Mouse (Mus musculus): ENCODE measurements around the gene Gss.
"Not testable (repeated sequence)": the region's sequence is repeated elsewhere in the genome, so short reads cannot be mapped to it uniquely, and the experiment has no call there.

Gene Gss

DNA sequence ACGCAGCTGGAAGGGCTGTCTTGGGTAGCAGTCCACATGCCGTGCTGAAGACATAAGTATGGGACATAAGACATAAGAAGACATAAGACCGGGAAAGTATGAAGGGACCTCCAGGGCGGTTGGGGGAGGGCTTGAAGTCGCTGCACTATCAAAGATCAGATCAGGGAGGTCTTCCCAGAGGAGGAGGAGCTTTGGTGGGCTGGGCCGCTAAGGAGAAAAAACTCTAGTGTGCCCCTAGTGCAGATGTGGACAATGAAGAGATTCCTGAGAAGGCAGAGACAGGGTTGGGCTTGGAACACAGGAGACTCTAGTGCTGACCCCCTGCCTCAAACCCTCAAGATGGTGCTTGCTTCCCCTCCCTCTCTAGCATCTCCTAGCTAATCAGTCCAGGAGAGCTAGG, 24.4 kb upstream of the Gss start:
- DNase-seq (ENCODE audit: low read depth) = no peak

DNA sequence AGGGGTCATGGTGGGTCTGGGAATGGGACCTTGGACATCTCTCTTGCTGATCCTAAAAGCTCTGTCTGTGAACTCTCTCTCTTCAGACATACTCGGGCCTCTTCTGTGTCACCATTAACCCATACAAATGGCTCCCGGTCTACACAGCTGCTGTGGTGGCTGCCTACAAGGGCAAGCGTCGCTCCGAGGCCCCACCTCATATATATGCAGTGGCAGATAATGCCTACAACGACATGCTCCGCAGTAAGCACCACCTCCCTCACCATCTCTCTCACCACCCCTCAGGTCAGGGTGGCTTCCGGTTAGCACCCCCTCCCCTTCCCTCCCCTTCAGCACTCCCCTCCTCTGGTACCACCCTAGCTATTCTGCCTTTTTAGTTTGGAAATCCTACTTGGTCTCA, 21.3 kb upstream of the Gss start:
- DNase-seq (ENCODE audit: low read depth) = no peak

DNA sequence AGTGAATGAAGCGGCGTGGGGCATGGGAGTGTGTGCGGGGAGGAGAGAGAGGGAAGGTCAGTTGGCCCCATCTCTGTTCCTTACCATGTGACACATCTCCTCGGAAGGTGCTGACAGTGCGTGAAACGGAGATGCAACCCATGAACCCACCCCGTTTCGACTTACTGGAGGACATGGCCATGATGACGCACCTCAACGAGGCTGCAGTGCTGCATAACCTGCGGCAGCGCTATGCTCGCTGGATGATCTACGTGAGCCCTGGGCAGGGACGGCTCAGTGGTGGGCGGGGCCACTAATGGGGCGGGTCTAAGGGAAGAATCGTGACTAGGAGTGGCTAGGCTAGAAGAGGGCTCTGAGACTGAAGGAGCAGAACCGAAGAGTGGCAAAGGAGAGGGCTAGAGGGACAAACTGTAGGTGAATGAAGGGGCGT, 20.7 kb upstream of the Gss start:
- DNase-seq (ENCODE audit: low read depth) = peak; percentile 86

DNA sequence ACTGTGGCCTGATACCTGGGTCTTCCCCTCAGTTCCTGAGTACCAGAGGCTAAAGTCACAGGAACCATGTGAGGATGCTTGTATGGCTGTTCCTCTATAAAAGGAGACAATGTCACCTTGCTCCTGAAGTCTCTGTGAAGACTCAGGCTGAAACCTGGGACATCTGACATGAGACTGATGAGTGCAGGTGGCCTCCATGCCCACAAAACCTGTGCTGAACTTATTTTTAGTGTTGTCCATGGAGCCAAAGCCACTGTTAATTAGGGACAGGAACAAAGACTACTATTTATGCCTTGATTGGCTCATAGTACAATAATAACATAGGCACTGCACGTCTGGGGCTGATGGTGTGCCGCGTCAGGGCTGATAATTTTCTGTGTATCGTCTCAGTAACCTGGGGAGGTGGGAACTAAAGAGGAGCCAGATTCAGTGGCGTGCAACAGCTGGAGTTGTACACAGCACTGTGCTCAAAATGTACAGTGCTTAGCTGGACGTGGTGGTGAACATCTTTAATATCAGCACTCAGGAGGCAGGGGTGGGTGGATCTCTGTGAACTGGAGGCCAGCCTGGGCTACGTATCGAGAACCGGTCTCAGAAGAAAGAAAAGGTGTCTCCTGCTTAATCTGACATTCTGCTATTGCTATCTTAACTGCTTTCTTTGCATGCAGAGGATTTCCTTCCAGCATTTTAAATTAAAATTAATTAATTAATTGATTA, 19.4 kb upstream of the Gss start:
- no peak for DNase-seq (ENCODE audit: low read depth)

DNA sequence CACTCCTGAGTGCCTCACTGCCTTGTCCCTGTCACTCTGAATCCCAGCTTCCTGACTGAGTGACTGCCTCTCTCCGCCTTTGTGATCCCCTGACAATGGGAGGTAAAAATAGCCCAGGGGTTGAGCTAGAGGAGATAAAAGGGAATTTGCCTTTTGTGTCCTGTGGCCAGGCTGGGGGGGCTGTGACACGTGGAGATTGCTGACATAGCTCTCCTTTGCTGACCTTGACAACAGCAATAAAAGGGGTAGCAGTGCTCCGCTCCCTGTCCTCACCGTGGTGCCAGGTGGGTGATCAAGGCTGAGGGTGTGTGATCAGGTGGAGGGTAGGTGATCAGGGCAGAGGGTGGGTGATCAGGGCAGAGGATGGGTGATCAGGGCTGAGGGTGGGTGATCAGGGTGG, 18.4 kb upstream of the Gss start, which contains the start of gene Myh7b:
TSS of gene Myh7b (plus strand) at position 235 of the 400 bp plus-strand sequence.
- DNase-seq (ENCODE audit: low read depth) = no peak

DNA sequence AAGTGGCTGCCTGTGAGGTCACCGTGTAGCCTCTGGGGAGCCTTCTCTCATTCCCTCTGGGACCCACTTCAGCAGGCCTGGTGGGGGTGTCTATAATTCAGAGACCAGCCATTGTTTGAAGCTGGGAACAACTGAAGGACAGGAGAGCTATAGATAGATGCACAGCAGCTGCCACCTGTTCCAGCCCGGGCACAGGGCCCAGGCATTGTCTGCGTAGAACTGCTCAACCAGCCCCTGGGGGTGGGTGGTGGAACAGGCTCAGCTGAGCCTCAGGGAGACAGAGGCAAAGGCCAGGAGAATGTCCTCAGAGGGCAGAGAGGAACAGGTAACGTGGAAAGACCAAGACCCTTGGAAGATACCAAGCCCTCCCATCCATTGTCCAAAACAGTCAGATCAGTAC, 13.8 kb upstream of the Gss start:
- DNase-seq (ENCODE audit: low read depth) = no peak

DNA sequence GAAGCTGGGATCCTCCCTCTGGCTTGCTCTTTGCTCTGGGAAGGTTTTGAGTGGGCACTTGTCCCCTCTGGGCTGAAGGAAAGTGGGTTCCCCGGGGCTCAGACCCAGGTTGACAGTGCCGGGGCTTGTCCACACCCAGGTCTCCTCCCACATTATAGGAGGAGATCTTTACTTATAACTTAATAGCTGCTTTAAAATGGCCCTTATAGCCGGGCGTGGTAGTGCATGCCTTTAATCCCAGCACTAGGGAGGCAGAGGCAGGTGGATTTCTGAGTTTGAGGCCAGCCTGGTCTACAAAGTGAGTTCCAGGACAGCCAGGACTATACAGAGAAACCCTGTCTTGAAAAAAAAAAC, 12.6 kb upstream of the Gss start:
- not testable (repeated sequence) for DNase-seq (ENCODE audit: low read depth)

DNA sequence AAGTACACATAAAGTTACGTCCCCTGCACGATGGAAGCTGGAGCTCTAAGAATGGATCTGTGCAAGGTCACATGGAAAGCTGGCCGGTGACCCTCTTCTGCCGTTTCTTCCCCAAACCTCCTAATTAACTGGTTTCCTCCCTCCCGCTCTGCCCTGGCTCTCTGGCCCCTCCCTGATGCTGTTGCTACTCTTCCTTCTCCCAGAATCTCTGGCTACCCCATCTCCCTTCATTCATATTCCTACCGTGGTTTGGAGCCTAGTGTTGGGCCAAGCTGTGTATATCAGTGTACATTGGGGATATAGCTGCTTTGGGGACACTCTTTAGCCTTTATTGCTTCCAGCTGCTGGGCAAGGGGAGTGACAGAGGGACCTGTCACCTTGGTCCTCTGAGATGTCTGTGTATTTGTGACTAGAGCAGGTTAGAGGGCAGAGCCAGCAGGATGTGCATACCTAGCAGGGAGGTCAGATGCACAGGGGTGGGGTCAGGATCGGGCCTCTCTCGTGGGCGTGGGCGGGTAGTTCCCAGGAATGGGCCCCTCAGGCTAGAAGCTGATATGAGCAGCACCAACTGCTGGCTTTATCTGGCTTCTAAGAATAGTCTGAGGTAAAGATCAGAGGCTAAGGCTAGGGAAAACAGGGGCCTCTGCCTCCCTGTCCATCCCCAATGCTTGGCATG, 12.1 kb upstream of the Gss start:
- DNase-seq (ENCODE audit: low read depth) = no peak

DNA sequence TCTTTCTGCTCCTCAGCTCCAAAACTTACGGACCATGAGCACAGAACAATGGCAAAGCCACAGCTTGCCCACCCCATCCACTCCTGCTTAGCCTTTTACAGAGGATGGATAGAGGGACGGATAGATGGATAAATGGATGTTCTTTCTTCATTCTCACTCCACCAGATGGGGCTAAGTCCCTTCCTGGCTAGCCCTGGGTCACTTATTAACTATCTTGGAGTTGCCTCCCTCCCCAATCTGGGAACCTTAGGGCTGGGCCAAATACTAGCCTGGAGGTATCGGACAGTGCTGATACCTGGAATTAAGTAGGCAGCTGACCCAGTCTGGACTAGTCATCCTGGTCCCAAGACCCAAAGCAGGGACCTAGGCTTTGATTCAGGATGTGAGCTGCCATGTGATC, 11.1 kb upstream of the Gss start:
- no peak for DNase-seq (ENCODE audit: low read depth)

DNA sequence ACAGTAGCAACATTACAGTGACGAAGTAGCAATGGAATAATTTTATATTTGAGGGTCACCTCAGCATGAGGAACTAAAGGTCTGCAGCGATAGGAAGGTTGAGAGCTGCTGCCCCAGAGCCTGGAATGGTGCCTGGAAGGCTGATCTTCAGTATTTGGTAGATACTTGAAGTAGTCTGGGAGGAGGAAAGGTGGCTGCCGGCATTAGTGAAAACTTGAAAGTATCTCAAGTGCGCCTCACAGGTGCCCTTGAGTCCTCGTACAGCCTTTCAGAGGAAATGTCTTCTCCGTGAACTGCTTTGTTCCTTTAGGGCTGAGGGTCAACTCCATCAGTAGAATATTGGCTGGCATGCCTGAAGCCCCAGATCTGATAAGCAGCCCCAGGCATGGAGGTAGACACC, 2.9 kb upstream of the Gss start:
- no peak for DNase-seq (ENCODE audit: low read depth)

DNA sequence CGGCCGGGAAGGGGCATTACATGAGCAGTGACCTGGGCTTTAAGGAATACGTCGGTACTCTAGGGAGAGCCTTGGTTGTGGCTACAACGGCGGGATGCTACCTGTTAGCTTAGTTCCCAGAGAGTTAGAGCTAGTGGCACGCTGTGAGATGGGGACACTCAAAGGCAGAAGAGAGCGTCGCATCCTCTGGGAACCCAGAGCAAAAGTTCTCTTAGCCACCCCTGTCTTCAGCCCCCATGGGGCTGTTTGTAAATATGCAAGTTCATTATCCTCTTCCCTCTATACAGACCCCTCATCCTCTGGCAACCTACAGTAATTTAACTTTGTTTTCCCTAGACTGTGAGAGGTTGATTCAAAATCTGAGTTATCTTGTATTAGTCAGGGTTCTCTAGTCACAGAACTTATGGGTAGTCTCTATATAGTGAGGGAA, 259 bp upstream of the Gss start:
- DNase-seq (ENCODE audit: low read depth) = no peak

DNA sequence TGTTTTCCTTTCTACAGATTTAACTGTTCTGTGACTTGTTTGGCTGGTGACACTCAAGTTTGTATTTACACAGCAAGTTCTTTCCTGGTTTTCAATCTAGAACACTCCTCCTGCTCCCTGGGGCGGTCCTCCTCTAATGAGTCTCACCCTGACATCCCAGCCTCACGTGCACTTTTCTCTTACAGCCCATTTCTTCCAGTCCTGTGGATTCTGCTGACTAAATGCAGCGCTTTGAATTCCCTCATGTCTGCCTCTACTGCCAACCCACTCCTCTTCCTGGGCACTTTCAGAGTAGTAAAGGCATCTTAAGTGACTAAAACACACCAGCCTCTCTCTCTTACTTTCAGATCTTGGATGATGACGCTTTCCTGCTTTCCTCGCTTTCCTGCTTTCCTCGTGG, 934 bp downstream of the Gss start:
- no peak for DNase-seq (ENCODE audit: low read depth)

DNA sequence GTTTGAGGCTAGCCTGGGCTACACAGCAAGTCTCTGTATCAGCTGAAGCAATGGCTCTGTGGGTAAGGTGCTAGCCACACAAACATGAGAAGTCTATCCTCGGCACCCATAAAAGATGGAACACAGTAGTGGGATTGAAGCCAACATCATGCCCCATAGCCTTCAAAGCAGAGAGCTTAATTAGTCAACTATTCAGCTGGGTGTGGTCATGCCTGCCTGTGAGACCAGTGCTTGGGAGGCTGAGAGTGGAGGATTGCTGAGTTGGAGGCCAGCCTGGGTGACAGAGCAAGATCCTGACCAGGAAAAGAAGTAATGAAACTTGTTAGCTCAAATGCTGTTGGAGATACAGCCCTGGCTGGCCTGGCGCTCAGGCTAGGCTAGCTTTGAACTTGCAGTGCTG, 1.7 kb downstream of the Gss start:
- no peak for DNase-seq (ENCODE audit: low read depth)

DNA sequence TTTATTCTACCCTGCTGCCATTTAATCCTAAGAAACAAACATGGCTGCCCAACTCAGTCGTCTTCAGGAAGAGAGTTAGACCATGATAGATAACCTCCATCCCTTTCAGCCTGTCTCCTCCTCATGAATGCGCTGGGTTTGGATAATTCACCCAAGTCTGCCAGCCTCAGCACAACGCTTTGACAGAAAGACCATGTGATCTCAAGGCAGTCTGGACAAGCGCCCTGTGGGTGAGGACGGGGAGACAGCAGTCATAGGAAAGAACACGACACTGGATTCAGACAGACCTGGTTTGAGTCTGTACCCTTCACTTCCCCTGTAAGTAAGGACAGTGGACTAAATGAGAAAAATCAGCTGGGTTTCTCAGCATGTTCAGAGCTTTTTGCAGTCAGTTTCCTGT, 3.1 kb downstream of the Gss start:
- DNase-seq (ENCODE audit: low read depth) = no peak

DNA sequence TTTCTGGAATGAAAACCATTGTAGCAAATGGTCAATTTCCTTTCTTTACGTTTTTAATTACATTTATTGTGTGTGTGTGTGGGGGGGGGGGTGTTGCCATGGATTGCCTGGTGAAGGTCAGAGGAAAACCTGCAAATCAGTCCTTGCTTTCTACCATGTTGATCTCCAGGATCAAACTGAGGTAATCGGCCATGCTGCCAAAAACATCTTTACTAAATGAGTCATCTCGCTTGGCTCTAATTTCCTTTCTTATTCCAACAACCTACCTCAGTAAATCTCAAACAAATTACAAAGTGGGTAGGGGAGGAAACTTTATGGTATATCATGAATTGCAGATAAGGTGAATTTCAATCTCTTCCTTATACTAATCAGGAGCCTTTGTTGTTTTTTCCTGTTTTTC, 4.5 kb downstream of the Gss start:
- DNase-seq (ENCODE audit: low read depth) = no peak

DNA sequence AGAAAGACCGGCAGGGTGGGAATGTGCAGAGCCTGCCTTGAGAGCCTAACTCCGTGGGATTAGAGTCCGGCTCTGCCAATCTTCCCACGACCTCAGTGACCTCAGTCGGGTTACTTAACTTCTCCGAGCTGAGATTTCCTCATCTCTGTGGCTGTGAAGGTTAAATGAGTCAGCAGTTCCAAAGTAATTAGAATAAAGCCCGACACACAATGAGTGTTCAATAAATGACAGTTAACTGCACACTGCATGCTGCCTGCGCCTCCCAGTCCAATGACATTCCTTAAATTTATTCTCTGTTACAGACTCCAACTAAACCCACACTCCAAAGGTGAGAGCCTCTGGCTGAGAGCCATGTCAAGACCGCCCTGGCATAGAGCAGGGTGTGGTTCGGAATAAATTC, 7.1 kb downstream of the Gss start:
- DNase-seq (ENCODE audit: low read depth) = no peak

DNA sequence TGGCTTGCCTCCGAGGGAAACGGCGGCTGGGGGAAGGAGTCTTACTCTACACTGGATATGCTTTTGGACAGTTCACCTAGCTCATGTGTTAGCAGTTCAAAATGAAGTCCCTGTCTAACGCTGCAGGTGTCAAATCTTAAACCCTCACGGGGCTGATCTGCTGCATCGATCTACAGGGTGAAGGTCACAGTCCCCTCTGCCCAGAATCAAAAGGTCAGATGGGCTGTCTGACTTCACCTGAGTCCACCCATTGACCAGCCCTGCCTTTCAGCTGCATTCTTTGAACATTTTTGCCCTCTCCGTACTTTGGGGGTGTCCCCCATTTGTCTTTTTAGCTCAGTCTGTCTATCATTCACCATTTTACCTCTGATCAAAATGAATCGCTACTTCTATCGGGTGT, 7.5 kb downstream of the Gss start:
- DNase-seq (ENCODE audit: low read depth) = no peak

DNA sequence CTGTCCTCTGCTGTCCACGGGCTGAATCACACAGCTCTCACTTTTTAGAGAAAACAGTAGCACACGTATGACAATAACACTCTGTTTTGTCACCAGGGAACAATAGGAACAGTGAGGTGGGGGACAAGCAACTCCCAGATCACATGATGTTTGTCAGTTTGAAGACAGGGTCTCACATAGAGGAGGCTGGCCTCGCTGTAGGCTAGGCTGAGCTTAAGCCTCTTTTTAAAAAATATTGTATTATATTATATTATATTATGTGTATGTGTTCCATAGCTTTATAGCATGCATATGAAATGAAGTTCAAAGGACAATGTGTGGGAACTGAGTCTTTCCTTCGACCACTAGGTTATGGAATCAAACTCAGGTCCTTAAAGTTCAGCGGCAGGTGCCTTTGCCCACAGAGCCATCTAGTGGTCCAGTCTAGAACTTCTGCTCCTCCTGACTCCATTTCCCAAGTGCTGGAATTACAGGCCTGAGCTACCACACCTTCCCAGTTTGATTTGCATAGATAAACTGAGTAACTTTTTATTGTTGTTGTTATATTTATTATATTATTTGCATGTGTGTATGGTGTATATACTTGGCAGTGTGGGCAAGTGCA, 8.6 kb downstream of the Gss start:
- peak; percentile 76 for DNase-seq (ENCODE audit: low read depth)

DNA sequence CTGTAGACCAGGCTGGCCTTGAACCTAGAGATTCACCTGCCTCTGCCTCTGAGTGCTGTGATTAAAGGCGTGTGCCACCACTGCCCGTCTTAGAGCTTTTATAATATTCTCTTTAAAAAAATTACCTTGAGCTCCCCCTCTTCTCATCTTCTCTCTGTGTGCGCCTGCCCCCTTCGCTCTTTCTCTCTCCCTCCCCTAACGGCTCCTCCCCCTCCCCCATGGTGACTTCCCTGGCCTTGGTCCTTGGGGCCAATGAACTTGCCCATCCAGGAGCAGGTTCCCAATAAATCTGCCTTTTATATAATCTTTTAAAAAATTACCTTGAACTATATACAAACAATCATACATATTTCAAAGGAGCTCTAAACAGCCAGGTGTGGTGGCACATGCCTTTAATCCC, 9.6 kb downstream of the Gss start:
- DNase-seq (ENCODE audit: low read depth) = no peak

DNA sequence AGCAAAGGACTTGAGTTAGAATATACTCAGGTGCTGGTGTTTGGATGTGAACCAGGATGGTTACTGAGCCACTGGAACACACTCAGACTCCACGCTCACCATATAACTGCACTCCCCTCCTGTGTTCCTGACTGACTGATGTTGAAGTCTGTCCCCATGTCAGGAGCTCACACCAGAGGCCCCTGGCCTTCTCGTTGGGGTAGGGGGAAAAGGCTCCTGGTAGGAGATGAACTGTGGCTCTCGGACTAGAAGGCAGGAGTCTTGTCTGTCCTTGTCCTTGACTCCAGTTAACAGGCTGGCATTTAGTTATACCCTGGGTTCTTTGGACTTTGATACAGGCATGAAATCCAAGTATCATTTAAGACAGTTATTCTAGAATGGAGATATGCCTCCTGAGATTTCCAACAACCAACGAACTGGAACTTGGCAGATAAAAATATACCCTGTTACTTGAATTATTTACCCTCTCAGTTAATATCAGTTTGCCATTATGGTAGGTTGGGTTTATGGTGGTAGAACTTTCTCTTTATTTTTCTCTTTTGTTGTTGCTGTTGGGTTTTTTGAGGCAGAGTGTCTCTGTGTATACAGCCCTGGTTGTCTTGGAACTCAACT, 10.1 kb downstream of the Gss start:
- no peak for DNase-seq (ENCODE audit: low read depth)

DNA sequence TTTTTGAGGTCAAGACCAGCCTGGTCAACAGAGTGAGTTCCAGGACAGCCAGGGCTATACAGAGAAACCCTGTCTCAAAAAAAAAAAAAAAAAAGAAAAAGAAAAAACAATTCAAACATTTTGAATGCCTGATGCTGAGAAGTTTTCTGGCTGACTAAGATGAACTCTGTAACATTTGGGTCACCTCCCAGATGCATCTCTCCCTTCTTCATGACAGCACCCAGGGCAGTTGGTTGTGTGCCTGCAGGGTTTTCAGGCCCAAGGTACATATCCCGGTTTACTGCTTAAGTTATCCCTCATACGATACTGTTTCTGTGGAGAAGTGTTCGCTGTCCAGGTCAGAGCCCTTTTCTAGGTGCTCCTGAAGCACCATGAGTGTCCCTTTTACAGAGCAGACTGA, 12.3 kb downstream of the Gss start:
- DNase-seq (ENCODE audit: low read depth) = no peak

DNA sequence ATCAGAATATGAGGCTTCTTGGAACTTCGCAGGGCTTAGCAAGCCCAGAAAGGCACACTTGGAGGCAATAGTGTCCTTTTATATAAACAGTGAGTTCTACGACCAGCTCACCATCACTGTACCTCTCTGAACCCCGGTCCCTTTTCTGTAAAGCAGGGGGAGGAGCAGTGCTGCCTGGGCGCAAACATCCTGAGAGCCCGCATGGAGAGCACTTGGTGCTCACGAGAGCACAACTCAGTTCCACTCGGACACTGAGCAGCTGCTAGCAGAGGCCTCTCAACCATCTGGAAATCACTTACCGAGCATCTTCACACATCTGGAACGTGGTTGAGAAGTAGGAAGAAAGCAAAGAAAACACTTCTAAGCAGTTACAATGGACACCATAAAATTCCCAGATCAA, 16.0 kb downstream of the Gss start:
- DNase-seq (ENCODE audit: low read depth) = no peak

DNA sequence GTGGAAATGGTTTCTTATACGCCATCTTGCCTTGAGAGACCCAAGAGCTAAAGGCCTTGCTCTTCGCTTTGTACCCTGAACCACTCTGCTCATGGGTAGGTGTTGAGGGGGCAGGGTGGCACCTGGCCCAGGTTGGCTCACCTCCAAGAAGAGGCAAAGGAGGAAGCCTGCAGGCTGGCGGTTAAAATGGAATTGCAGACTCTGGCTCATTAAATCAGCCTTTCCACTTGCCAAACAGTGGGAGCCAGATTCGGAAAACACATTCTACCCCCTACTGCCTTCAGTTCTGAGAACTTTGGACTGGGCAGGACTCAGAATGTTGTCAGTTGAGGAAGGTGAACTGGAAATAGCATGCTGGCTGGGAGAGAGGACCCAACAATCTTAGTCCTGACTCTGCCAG, 17.9 kb downstream of the Gss start:
- no peak for DNase-seq (ENCODE audit: low read depth)
